In genomic region chr13:95325080-95325906, GRCm38 (mm10) we compare ENCODE assay signal across 8 mouse cellular contexts. TPM values are rescaled to one million over a fixed set of nuclear protein-coding genes. Genes with fewer than 3 reads are reported as not detected.
DNase-seq lines count a peak whose midpoint lies in the region; ATAC-seq lines count a peak whose summit lies in the region.

No protein-coding gene starts in this region.

- DNase-seq in ES-CJ7 (ENCODE audit: low read depth, low spot score): peak; percentile 89
- DNase-seq in cerebellum, adult 11-12 months: peak; percentile 71
- DNase-seq in frontal cortex, postnatal 10 days (ENCODE audit: low spot score in 2 of 2): peak; percentile 72 to 74
- DNase-seq in layer of hippocampus, postnatal 36 days: peak; percentile 70 to 75
- peak; percentile 81 to 86 for DNase-seq in right cerebral cortex, postnatal 10 days (ENCODE audit: low spot score in 2 of 2)
- DNase-seq in urinary bladder, postnatal 36 days (ENCODE audit: low spot score in 2 of 2): peak; percentile 54 to 66

- H3K9me3 ChIP-seq in hindbrain, embryonic 12.5 days (replicated peaks): no peaks in the 10 kb centered on the region

- peak overlapping the region; percentile 76 for H3K4me2 ChIP-seq in hindbrain, embryonic 12.5 days (replicated peaks)

- peak overlapping the region; percentile 77 for H3K4me3 ChIP-seq in hindbrain, embryonic 12.5 days
- H3K4me3 ChIP-seq in macrophage (ENCODE audit: inconsistent target): peak overlapping the region; percentile 82

- H3K9ac ChIP-seq in hindbrain, embryonic 12.5 days: peak overlapping the region; percentile 96

- peaks cover 55% of the 10 kb centered on the region for H3K79me2 ChIP-seq in macrophage (ENCODE audit: inconsistent target)

- H3K36me3 ChIP-seq in hindbrain, embryonic 12.5 days: no peaks in the 10 kb centered on the region
- H3K36me3 ChIP-seq in macrophage (ENCODE audit: inconsistent target): no peaks in the 10 kb centered on the region

- under 1% methylated on average over 61 of the region's 63 CpGs for WGBS in hindbrain, embryonic 12.5 days
- WGBS in macrophage (ENCODE audit: missing documents): 1% methylated on average over 62 of the region's 63 CpGs

- H3K27ac ChIP-seq in hindbrain, embryonic 12.5 days: peak overlapping the region; percentile 96
- H3K27ac ChIP-seq in macrophage: peak overlapping the region; percentile 58

- no peaks in the 10 kb centered on the region for H3K27me3 ChIP-seq in hindbrain, embryonic 12.5 days

- peaks cover 28% of the 10 kb centered on the region for H3K4me1 ChIP-seq in hindbrain, embryonic 12.5 days

- peak; percentile 68 for ATAC-seq in hindbrain, embryonic 12.5 days (ENCODE audit: low FRiP score)

RNA-seq across cellular contexts. Expression of gene Zbed3, which starts 1.9 kb away (rescaled TPM):
- 67.7 and 74.5 TPM in 2 replicates for polyA plus RNA-seq in hindbrain, embryonic 12.5 days (2016; fragmentation: Nextera tagmentation; extraction: Ambion mirVana)
- total RNA-seq in layer of hippocampus, postnatal 36 days (2021): 10 to 100 TPM; 11.9 to 14.8 TPM
- 10 to 100 TPM in 9 of 26 experiments, 1 to 10 TPM in 15, under 1 TPM in 2; 0.46 to 21.1 (median 5.0) TPM for total RNA-seq in macrophage (2018; cell fraction: chromatin; rRNA removed)
- 10 to 100 TPM in 24 of 26 experiments, 1 to 10 TPM in 2; 4.9 to 24.6 (median 17.5) TPM for total RNA-seq in macrophage (2018; cell fraction: cytosol; rRNA removed)
- total RNA-seq in macrophage (2018; cell fraction: nucleus; rRNA removed): 10 to 100 TPM in 11 of 26 experiments, 1 to 10 TPM in 15; 2.0 to 21.9 (median 7.8) TPM
- polyA plus RNA-seq in macrophage (2018): 8.7 to 20.5 TPM (median 17.2 TPM) in 3 replicates

RNA-seq across cellular contexts. Expression of gene Aggf1, which starts 49.9 kb away (rescaled TPM):
- 51.3 and 52.8 TPM in 2 replicates for polyA plus RNA-seq in hindbrain, embryonic 12.5 days (2016; fragmentation: Nextera tagmentation; extraction: Ambion mirVana)
- total RNA-seq in layer of hippocampus, postnatal 36 days (2021): 10 to 100 TPM; 49.3 to 49.7 TPM
- 10 to 100 TPM; 19.0 to 55.7 (median 38.3) TPM for total RNA-seq in macrophage (2018; cell fraction: chromatin; rRNA removed)
- total RNA-seq in macrophage (2018; cell fraction: cytosol; rRNA removed): 10 to 100 TPM; 25.6 to 43.1 (median 33.9) TPM
- 10 to 100 TPM; 26.2 to 49.3 (median 36.0) TPM for total RNA-seq in macrophage (2018; cell fraction: nucleus; rRNA removed)
- 33.4 to 48.9 TPM (median 37.8 TPM) in 3 replicates for polyA plus RNA-seq in macrophage (2018)

Comparison
In these comparisons a context has a peak if more than half of its experiments do, and no peak if none do; other contexts are left out.
1. Peak in every context shown above with its lines: DNase-seq, ATAC-seq, H3K4me3 ChIP-seq and H3K27ac ChIP-seq.